Mouse (Mus musculus) cortical plate, adult 2 months (tissue): Measurements from ENCODE around the gene Nrsn2. TPM values are rescaled to one million over a fixed set of nuclear protein-coding genes. Genes with fewer than 3 reads are reported as not detected.
"Not testable (repeated sequence)": the region's sequence is repeated elsewhere in the genome, so short reads cannot be mapped to it uniquely, and the experiment has no call there.

Experiments
- H3K27ac ChIP-seq: fragments of 200-500 bp; 2 replicates; pipeline ENCODE4 v1.5.1; 2012; ENCODE audit warnings: low read length, control low read depth, inconsistent platforms; ENCODE audit not compliant: insufficient read depth
- H3K4me1 ChIP-seq: fragments of 200-500 bp; 2 replicates; pipeline ENCODE4 v1.6.1; 2011; ENCODE audit warnings: low read length; ENCODE audit not compliant: control insufficient read depth, insufficient read depth
- H3K4me3 ChIP-seq: fragments of 200-500 bp; 2 replicates; pipeline ENCODE4 v1.5.1; 2011; ENCODE audit warnings: mild to moderate bottlenecking, low read length, control low read depth; ENCODE audit not compliant: insufficient read depth
- CTCF ChIP-seq: fragments of 200-500 bp; IDR thresholded peaks from 2 replicates; pipeline ENCODE4 v1.5.1; 2011; ENCODE audit warnings: mild to moderate bottlenecking, control low read depth, low read length; ENCODE audit not compliant: insufficient read depth; ENCODE audit errors: extremely low read depth
- POLR2A ChIP-seq: fragments of 200-500 bp; IDR thresholded peaks from 2 replicates; pipeline ENCODE4 v1.6.1; 2011; ENCODE audit warnings: mild to moderate bottlenecking, low read length, control low read depth; ENCODE audit not compliant: insufficient read depth; ENCODE audit errors: extremely low read depth
- polyA plus RNA-seq: library from polyadenylated mRNA; depleted of rRNA; stranded (reverse); fragments of >200 nt; gene quantifications from 2 replicates; pipeline ENCODE4 v1.2.3, GENCODE M21; 2012

The Nrsn2 gene
- polyA plus RNA-seq, 1 experiment = 81.3 TPM

DNA sequence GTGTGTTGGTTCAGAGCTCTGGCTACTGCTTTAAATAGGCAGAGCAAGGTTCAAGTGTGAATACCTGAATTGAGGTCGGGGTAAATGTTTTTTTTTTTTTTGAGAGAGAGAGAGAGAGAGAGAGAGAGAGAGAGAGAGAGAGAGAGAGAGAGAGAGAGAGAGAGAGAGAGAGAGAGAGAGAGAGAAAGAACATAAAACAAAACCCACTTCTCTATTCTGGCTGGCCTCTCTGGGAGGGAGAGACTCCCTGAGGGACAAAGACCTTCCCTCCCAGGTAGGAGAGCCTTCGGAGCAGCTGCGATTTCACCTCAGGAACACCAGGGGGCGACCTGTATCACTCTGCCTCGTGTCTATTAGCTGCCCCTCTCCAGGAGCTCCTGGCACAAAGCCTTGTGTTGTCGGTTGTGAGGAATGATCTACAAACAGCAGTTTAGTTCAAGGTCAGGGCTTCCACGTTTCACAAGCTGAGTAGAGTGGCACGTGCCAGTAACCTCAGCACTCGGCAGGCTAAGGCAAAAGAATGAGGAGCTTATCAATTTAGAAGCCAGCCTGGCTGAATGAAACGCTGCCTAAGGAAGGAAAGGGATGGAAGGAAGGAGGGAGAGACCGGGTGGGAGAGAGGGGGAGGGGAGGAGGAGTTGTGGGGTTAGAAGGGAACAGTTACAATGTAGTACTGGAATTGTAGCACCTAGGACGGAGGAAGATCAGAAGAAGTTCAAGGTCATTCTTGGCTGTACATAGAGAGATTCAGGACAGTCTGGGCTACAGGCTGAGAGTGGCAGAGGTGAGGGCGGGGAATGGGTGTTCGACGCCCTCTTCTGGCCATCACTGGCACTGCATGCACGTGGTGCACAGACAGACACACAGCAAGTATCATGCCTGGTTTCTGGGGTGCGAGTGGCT lies 12.9 kb downstream of the Nrsn2 start:
- Histone ChIP-seq H3K4me1 (no peaks in the 10 kb centered on the region), H3K4me3 (no peak overlapping the region), H3K27ac (no peak overlapping the region)
- no peak for TF ChIP-seq POLR2A
- peak; percentile 74 for TF ChIP-seq CTCF

DNA sequence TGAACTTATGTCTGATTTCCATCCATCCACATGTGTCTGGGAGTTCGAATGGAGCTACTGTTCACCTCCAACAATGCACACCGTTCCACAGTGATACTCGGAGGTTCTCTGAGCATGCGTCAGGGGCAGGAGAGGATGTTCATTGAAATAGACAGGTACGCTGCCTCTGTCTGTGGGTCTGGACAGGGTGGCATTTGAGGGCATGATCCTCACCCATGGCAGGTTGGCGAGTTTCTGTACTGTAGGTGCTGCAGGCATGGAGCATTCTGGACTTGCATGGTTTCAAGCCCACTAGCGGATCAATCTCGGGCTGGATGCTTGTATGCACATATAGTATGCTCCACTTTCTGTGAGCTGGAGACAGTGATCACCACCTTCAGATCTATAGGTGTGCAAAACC lies 15.2 kb downstream of the Nrsn2 start:
- no peak overlapping the region for H3K4me3 ChIP-seq
- no peaks in the 10 kb centered on the region for H3K4me1 ChIP-seq
- H3K27ac ChIP-seq = no peak overlapping the region
- TF ChIP-seq POLR2A (no peak), CTCF (no peak)

DNA sequence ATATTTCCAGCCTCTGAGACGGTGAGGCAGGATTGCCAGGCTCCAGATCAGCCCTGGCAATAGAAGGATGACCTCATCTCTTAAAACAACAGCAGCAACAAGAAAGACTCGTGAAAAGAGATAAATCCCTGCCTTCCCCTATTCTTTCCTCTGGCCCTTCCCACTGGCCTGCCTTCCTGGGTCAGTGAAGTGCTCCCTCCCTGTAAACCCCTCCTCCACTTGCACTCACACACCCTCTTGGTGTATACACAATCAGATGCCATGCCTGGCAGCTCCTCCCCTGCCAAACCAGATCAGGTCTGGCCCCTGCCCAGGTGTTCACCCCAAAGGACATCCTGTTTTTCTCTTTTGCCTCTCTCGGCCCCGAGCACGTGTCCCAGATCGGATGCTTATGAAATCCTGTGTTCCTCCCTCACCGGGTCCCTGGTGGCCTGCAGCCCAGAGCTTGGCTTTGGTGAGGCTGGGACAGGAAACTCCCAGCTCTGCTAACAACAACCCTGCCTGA lies 16.1 kb downstream of the Nrsn2 start:
- Histone ChIP-seq H3K4me3 (no peak overlapping the region), H3K4me1 (no peaks in the 10 kb centered on the region), H3K27ac (no peak overlapping the region)
- no peak for TF ChIP-seq POLR2A
- no peak for TF ChIP-seq CTCF

DNA sequence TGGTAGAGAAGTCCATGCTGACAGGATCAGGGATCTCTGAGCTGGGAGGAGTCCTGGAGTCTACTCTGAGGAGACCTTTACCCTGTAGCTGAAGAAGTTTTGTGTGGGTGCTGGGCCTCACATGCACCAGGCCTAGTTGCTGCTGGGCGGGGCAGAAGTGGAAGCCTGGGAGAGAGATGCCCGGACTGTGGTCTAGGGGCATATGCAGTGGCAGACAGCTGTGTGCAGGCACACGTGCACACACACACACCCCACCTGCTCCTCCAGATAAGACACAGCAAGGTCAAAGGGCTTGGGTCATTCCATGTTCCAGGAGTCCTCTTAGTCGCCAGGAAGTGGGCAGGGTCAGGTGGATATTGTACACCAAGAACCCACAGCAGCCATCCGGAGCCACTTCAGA lies 16.8 kb downstream of the Nrsn2 start:
- Histone ChIP-seq H3K4me1 (no peaks in the 10 kb centered on the region), H3K4me3 (no peak overlapping the region), H3K27ac (no peak overlapping the region)
- no peak for TF ChIP-seq CTCF
- TF ChIP-seq POLR2A = no peak

DNA sequence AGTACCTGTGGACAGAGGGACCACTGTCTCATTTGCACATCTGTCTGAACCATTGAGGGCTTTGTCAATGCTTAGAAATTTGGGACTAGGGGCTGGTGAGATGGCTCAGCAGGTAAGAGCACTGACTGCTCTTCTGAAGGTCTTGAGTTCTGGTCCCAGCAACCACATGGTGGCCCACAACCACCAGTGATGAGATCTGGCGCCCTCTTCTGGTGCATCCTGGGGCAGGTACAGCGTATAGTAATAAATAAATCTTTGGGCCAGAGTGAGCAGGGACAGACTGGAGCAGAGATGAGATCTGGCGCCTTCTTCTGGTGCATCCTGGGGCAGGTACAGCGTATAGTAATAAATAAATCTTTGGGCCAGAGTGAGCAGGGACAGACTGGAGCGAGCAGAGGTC lies 17.5 kb downstream of the Nrsn2 start:
- H3K4me1 ChIP-seq, H3K4me3 ChIP-seq, H3K27ac ChIP-seq: not testable (repeated sequence)

DNA sequence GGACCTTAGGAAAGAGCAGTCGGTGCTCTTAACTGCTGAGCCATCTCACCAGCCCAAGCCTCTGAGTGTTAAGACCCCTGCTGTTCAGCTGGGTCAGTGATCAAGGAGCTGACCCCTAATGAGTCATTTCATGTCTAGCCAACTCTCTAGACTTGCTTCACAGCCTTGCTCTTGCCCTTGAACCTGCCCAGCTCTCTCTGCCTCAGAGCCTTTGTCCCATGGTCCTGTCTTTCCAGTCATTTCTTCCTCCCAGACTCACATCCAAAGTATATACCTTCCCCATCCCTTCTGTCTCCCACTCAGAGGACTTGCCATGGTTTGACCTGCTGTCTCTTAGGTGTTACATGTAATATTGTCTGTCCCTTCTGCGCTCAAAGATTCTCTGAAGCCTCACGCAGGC lies 19.2 kb downstream of the Nrsn2 start:
- Histone ChIP-seq H3K4me3 (no peak overlapping the region), H3K4me1 (no peaks in the 10 kb centered on the region), H3K27ac (no peak overlapping the region)
- TF ChIP-seq CTCF (no peak), POLR2A (no peak)

DNA sequence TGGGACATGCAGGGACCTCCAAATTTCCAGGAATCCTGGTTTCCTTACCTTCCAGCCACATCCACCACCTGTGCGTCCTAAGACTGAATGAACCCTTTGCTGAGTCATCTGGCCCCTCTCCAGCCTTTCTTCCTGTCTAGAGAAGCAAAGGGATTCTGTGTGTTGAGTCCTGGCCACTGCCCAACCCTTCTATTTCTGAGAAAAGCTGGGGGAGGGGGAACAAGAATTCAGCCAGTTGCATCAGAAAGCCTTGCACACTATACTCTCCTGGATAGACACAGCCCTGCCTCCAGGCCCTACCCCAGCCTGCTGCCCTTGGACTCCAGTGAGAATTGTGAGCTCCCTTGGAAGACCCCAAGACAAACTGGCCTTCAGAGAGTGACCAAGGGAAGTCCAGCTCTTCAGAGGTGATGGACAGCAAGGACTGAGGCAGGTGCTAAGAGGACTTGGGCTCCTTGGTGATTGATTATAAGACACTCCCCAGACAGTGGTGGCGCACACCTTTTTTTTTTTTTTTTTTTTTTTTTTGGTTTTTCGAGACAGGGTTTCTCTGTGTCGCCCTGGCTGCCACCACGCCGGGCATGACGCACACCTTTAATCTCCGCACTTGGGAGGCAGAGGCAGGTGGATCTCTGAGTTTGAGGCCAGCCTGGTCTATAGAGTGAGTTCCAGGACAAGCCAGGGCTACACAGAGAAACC lies 26.4 kb downstream of the Nrsn2 start:
- TF ChIP-seq POLR2A = no peak
- no peak for TF ChIP-seq CTCF

DNA sequence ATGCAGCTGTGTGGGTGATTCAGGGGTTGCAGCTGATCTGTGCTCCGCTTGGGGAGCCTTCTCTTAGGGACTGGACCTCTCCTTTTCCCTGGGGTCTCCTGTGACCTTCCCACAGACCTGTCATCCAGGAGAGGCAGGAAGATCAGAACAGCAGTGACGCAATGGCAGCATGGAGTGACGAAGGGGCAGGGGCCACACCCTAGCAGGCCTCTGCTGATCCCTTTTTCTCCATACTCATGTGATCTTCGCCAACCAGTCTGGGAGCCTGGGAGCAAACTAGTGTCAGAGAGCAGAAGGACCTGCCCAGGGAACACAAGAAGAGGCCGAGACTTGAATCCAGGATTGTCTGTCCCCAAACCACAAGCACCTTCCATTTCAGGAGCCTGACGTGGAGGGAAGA lies 27.2 kb downstream of the Nrsn2 start:
- H3K4me1 ChIP-seq = no peaks in the 10 kb centered on the region
- no peak overlapping the region for H3K4me3 ChIP-seq
- TF ChIP-seq POLR2A (no peak), CTCF (no peak)
- H3K27ac ChIP-seq = no peak overlapping the region

More for the DNA sequence above, 26.4 kb downstream of the Nrsn2 start:
- Histone ChIP-seq H3K4me3 (no peak overlapping the region), H3K4me1 (no peaks in the 10 kb centered on the region), H3K27ac (no peak overlapping the region)

DNA sequence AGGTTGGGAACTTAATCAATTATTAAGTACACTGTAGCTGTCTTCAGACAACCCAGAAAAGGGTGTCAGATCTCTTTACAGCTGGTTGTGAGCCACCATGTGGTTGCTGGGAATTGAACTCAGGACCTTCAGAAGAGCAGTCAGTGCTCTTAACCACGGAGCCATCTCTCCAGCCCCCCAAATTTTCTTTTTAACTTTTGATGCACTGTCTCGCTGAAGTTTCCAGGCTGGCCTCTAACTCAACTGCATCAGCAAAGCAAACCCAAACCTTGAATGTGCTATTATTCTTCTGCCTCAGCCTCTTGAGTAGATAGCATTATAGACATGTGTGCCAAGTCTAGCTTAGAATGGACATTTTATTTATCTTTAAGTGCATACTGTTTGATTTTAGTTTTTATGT lies 28.7 kb downstream of the Nrsn2 start:
- no peak for TF ChIP-seq POLR2A

More for the DNA sequence above, 28.7 kb downstream of the Nrsn2 start:
- Histone ChIP-seq H3K4me1 (no peaks in the 10 kb centered on the region), H3K4me3 (no peak overlapping the region), H3K27ac (no peak overlapping the region)
